ENCODE assay signal across 9 mouse cellular contexts in the genomic region with DNA sequence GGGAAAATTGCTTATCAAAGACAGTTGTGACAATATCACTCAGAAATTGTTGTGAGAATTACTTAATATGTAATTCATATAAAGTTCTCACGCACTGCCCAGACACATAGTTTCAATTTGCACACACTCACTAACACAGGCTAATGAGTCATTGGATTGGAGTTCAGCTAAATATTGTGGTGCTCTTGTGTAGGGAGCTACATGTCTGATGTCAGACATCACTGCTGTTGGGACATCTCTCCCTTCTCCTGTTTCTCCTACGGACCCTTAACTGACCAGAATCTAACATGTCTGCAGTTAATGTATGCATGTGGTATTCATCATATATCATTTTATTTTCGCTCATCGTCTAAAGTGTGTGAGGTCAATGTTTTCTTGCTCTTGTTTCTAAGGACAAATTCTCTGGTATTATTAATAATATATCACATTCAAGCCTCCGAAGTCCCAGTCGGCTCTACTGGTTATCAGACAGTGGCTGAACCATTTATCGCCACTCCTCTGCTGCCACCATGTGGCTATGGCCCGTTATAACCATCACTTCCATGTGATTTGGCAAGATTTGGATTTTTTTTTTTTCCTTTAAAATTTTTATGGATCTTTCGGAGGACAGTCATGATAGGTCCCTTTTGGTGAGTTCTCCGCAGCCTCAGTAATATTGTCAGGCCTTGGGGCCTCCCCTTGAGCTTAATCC. TPM values are rescaled to one million over a fixed set of nuclear protein-coding genes. Genes with fewer than 3 reads are reported as not detected.
A peak's percentile ranks its signal among the peaks of the same experiment; 100 is the strongest.
DNase-seq lines count a peak whose midpoint lies in the region; ATAC-seq and TF ChIP-seq lines count a peak whose summit lies in the region.
"Had no signal": no experiment of that assay in that cellular context is flagged by ENCODE, and none has a peak within 500 bp of the region (broad histone marks: within the 10 kb centered on the region; RNA-seq: fewer than 3 reads in every experiment).

No protein-coding gene starts in this region.

- 47% methylated on average over 10 of the region's 10 CpGs for WGBS in heart, postnatal 0 days
- WGBS in heart, embryonic 11.5 days (ENCODE audit: insufficient replicate concordance), result 60% methylated on average over 10 of the region's 10 CpGs
- 65% methylated on average over 10 of the region's 10 CpGs for WGBS in embryonic facial prominence, embryonic 11.5 days

- H3K4me2 ChIP-seq in heart, postnatal 0 days (ENCODE audit: low read depth, low read length), result no peak overlapping the region
- H3K4me2 ChIP-seq in heart, embryonic 11.5 days, result no peak overlapping the region
- H3K4me2 ChIP-seq in embryonic facial prominence, embryonic 11.5 days (ENCODE audit: low read depth, low read length), result no peak overlapping the region
- H3K4me2 ChIP-seq: embryonic facial prominence, embryonic 13.5 days had no signal

- no peak overlapping the region for H3K27ac ChIP-seq in heart, postnatal 0 days (ENCODE audit: low read depth)
- H3K27ac ChIP-seq in heart, embryonic 11.5 days (ENCODE audit: low read depth, low read length), result no peak overlapping the region
- no peak overlapping the region for H3K27ac ChIP-seq in embryonic facial prominence, embryonic 11.5 days (replicated peaks; ENCODE audit: low read depth, low read length)
- H3K27ac ChIP-seq in layer of hippocampus, adult 2 months, result no peak overlapping the region
- H3K27ac ChIP-seq: embryonic facial prominence, embryonic 13.5 days had no signal

- no peaks in the 10 kb centered on the region for H3K36me3 ChIP-seq in heart, postnatal 0 days (replicated peaks; ENCODE audit: control insufficient read depth, insufficient read depth, low read length)
- no peaks in the 10 kb centered on the region for H3K36me3 ChIP-seq in heart, embryonic 11.5 days (ENCODE audit: control insufficient read depth, insufficient read depth, low read length)
- no peaks in the 10 kb centered on the region for H3K36me3 ChIP-seq in embryonic facial prominence, embryonic 11.5 days (replicated peaks; ENCODE audit: control insufficient read depth, insufficient read depth, low read depth, low read length)
- H3K36me3 ChIP-seq: embryonic facial prominence, embryonic 13.5 days had no signal

- peak; percentile 69 for TF ChIP-seq CTCF in heart, postnatal 0 days (IDR thresholded peaks at IDR 0.05; ENCODE audit: low read depth)
- peak; percentile 87 for TF ChIP-seq CTCF in layer of hippocampus, adult 2 months (conservative IDR thresholded peaks at IDR 0.05)

- no peak for ATAC-seq in heart, postnatal 0 days (ENCODE audit: insufficient read depth, low read depth)
- ATAC-seq in heart, embryonic 11.5 days (replicated peaks; ENCODE audit: insufficient number of reproducible peaks, low FRiP score, low TSS enrichment), result no peak
- no peak for ATAC-seq in embryonic facial prominence, embryonic 11.5 days (replicated peaks; ENCODE audit: insufficient number of reproducible peaks, low FRiP score, low TSS enrichment, low read depth)
- peak; percentile 84; the same call in 1 of the 2 replicates for ATAC-seq in megakaryocyte-erythroid progenitor cell, adult 5-6 weeks (replicated peaks; ENCODE audit: low FRiP score, low TSS enrichment, poor library complexity, severe bottlenecking)
- ATAC-seq in erythroid progenitor cell, adult 5-6 weeks (replicated peaks; ENCODE audit: low FRiP score, poor library complexity, severe bottlenecking), result no peak

- H3K9ac ChIP-seq in heart, postnatal 0 days (replicated peaks; ENCODE audit: low read depth, low read length), result no peak overlapping the region
- no peak overlapping the region for H3K9ac ChIP-seq in heart, embryonic 11.5 days (ENCODE audit: low read depth, low read length)
- H3K9ac ChIP-seq in embryonic facial prominence, embryonic 11.5 days (replicated peaks; ENCODE audit: low read length), result no peak overlapping the region
- H3K9ac ChIP-seq: embryonic facial prominence, embryonic 13.5 days had no signal

- H3K9me3 ChIP-seq in heart, postnatal 0 days (replicated peaks; ENCODE audit: control insufficient read depth, low read length), result no peaks in the 10 kb centered on the region
- H3K9me3 ChIP-seq in heart, embryonic 11.5 days (replicated peaks; ENCODE audit: control insufficient read depth, low read length), result no peaks in the 10 kb centered on the region
- H3K9me3 ChIP-seq in embryonic facial prominence, embryonic 11.5 days (replicated peaks; ENCODE audit: control insufficient read depth, low read length), result no peaks in the 10 kb centered on the region
- H3K9me3 ChIP-seq: embryonic facial prominence, embryonic 13.5 days had no signal

- no peak overlapping the region for H3K4me3 ChIP-seq in heart, postnatal 0 days (ENCODE audit: low read depth, low read length)
- H3K4me3 ChIP-seq in heart, embryonic 11.5 days (ENCODE audit: low read depth, low read length), result no peak overlapping the region
- no peak overlapping the region for H3K4me3 ChIP-seq in embryonic facial prominence, embryonic 11.5 days (ENCODE audit: low read depth, low read length)
- no peak overlapping the region for H3K4me3 ChIP-seq in layer of hippocampus, adult 2 months
- H3K4me3 ChIP-seq: embryonic facial prominence, embryonic 13.5 days had no signal

- H3K27me3 ChIP-seq in heart, postnatal 0 days (ENCODE audit: control insufficient read depth, insufficient read depth, low read length), result no peaks in the 10 kb centered on the region
- no peaks in the 10 kb centered on the region for H3K27me3 ChIP-seq in heart, embryonic 11.5 days (ENCODE audit: control insufficient read depth, insufficient read depth, low read length)
- H3K27me3 ChIP-seq in embryonic facial prominence, embryonic 11.5 days (ENCODE audit: control insufficient read depth, insufficient read depth, low read length), result no peaks in the 10 kb centered on the region
- H3K27me3 ChIP-seq: embryonic facial prominence, embryonic 13.5 days had no signal

- DNase-seq in heart, postnatal 0 days (ENCODE audit: low spot score), result peak; percentile 6
- peak; percentile 75 for DNase-seq in 416B (ENCODE audit: low read depth)
- DNase-seq in adipocyte (ENCODE audit: low spot score), result peak; percentile 81
- DNase-seq in embryonic facial prominence, embryonic 11.5 days (ENCODE audit: low spot score), result peak; percentile 65
- DNase-seq in layer of hippocampus, adult 2 months (ENCODE audit: low spot score in 2 of 2), result peak; percentile 46 to 71

- TF ChIP-seq EP300 in heart, postnatal 0 days (IDR thresholded peaks at IDR 0.05; ENCODE audit: low read depth), result no peak

- no peaks in the 10 kb centered on the region for H3K4me1 ChIP-seq in heart, postnatal 0 days (ENCODE audit: control insufficient read depth, insufficient read depth)
- H3K4me1 ChIP-seq in heart, embryonic 11.5 days (ENCODE audit: control insufficient read depth, insufficient read depth, low read length), result no peaks in the 10 kb centered on the region
- H3K4me1 ChIP-seq in embryonic facial prominence, embryonic 11.5 days (ENCODE audit: control insufficient read depth, insufficient read depth, low read length), result no peaks in the 10 kb centered on the region
- H3K4me1 ChIP-seq: embryonic facial prominence, embryonic 13.5 days had no signal

RNA-seq across cellular contexts. Expression of gene Olfr368, which starts 12.3 kb away (rescaled TPM):
- not detected in 2 replicates for total RNA-seq in heart, postnatal 0 days (2014; rRNA removed; ENCODE audit: low replicate concordance)
- not detected in 2 replicates for polyA plus RNA-seq in heart, postnatal 0 days (2015; fragmentation: Nextera tagmentation; extraction: Ambion mirVana)
- not detected in 2 replicates for polyA plus RNA-seq in heart, embryonic 11.5 days (2014; fragmentation: Nextera tagmentation; extraction: Ambion mirVana)
- not detected in 2 replicates for polyA plus RNA-seq in embryonic facial prominence, embryonic 11.5 days (2014; fragmentation: Nextera tagmentation; extraction: Ambion mirVana)
- total RNA-seq in layer of hippocampus, adult 2 months (2021), result not detected
- total RNA-seq in megakaryocyte-erythroid progenitor cell, adult 5-6 weeks (2014; fragmentation: Nextera tagmentation), result not detected in 2 replicates
- total RNA-seq in megakaryocyte-erythroid progenitor cell, adult 5-6 weeks (2017), result not detected in 2 replicates
- not detected in 2 replicates for total RNA-seq in erythroid progenitor cell, adult 5-6 weeks (2015; ENCODE audit: low replicate concordance)
- total RNA-seq in erythroid progenitor cell, adult 5-6 weeks (2017; ENCODE audit: low replicate concordance), result not detected in 2 replicates
- polyA plus RNA-seq: embryonic facial prominence, embryonic 13.5 days had no signal

RNA-seq across cellular contexts. Expression of gene Pdcl, which starts 20.5 kb away (rescaled TPM):
- total RNA-seq in heart, postnatal 0 days (2014; rRNA removed; ENCODE audit: low replicate concordance), result 22.8 and 29.3 TPM in 2 replicates
- polyA plus RNA-seq in heart, postnatal 0 days (2015; fragmentation: Nextera tagmentation; extraction: Ambion mirVana), result 27.6 and 29.0 TPM in 2 replicates
- 35.8 and 37.6 TPM in 2 replicates for polyA plus RNA-seq in heart, embryonic 11.5 days (2014; fragmentation: Nextera tagmentation; extraction: Ambion mirVana)
- 67.0 and 69.7 TPM in 2 replicates for polyA plus RNA-seq in embryonic facial prominence, embryonic 11.5 days (2014; fragmentation: Nextera tagmentation; extraction: Ambion mirVana)
- 10 to 100 TPM; 26.1 to 31.3 TPM for total RNA-seq in layer of hippocampus, adult 2 months (2021)
- total RNA-seq in megakaryocyte-erythroid progenitor cell, adult 5-6 weeks (2014; fragmentation: Nextera tagmentation), result 13.3 and 15.0 TPM in 2 replicates
- 104 and 106 TPM in 2 replicates for total RNA-seq in megakaryocyte-erythroid progenitor cell, adult 5-6 weeks (2017)
- 18.4 and 24.3 TPM in 2 replicates for total RNA-seq in erythroid progenitor cell, adult 5-6 weeks (2015; ENCODE audit: low replicate concordance)
- 11.5 and 26.7 TPM in 2 replicates for total RNA-seq in erythroid progenitor cell, adult 5-6 weeks (2017; ENCODE audit: low replicate concordance)

Comparison
In these comparisons a context has a peak if more than half of its experiments do, and no peak if none do; other contexts are left out.
1. DNase-seq: peak in every context shown above with its lines; median percentile 81 in adipocyte; 75 in 416B; 65 in embryonic facial prominence, embryonic 11.5 days; 58 in layer of hippocampus, adult 2 months; 6 in heart, postnatal 0 days.